Mouse (Mus musculus) neural tube, embryonic 14.5 days (tissue): ENCODE measurements around the gene Pde7b. TPM values are rescaled to one million over a fixed set of nuclear protein-coding genes. Genes with fewer than 3 reads are reported as not detected.
"Not testable (repeated sequence)": the region's sequence is repeated elsewhere in the genome, so short reads cannot be mapped to it uniquely, and the experiment has no call there.

Experiments
- ATAC-seq: fragments of 200-750 bp; cut with Nextera tagmentation; 2 replicates; pipeline ENCODE4 v1.8.0; 2017; ENCODE audit warnings: low read depth, mild to moderate bottlenecking, moderate TSS enrichment, moderate library complexity
- H3K27ac ChIP-seq: fragments of 300-500 bp; sonication (generic); 2 replicates; pipeline ENCODE4 v1.5.1; 2014; ENCODE audit warnings: low read depth, mild to moderate bottlenecking, control low read depth, low read length, moderate library complexity, mixed read lengths
- H3K27me3 ChIP-seq: fragments of 300-500 bp; sonication (generic); 2 replicates; pipeline ENCODE4 v1.6.1; 2014; ENCODE audit warnings: low read length; ENCODE audit not compliant: control insufficient read depth, insufficient read depth
- H3K36me3 ChIP-seq: fragments of 300-500 bp; sonication (generic); 2 replicates; pipeline ENCODE4 v1.6.1; 2014; ENCODE audit warnings: low read length, mixed read lengths; ENCODE audit not compliant: control insufficient read depth, insufficient read depth
- H3K4me1 ChIP-seq: fragments of 300-500 bp; sonication (generic); 2 replicates; pipeline ENCODE4 v1.6.1; 2014; ENCODE audit warnings: low read length; ENCODE audit not compliant: control insufficient read depth, insufficient read depth
- H3K4me2 ChIP-seq: fragments of 300-500 bp; sonication (generic); 2 replicates; pipeline ENCODE4 v1.6.1; 2014; ENCODE audit warnings: mild to moderate bottlenecking, low read depth, low read length, control low read depth
- H3K4me3 ChIP-seq: fragments of 300-500 bp; sonication (generic); 2 replicates; pipeline ENCODE4 v1.5.1; 2014; ENCODE audit warnings: low read depth, low read length, control low read depth, mixed read lengths
- H3K9ac ChIP-seq: fragments of 300-500 bp; sonication (generic); replicated peaks from 2 replicates; pipeline ENCODE4 v1.6.1; 2014; ENCODE audit warnings: low read depth, mild to moderate bottlenecking, control low read depth, low read length, mixed read lengths
- H3K9me3 ChIP-seq: fragments of 300-500 bp; sonication (generic); 2 replicates; pipeline ENCODE4 v1.6.1; 2016; ENCODE audit warnings: low read length; ENCODE audit not compliant: control insufficient read depth
- WGBS: fragments of 180-500 bp; shearing (Covaris S2); extraction: QIAGEN DNeasy Blood & Tissue Kit; methylation state at CpG from one replicate; pipeline ENCODE4 v1.1.7; 2014; 5-methylcytosine and 5-hydroxymethylcytosine counted together
- polyA plus RNA-seq: library from polyadenylated mRNA; unstranded; fragments of >200 nt; fragmentation: Nextera tagmentation; extraction: Ambion mirVana; gene quantifications from 2 replicates; pipeline ENCODE4 v1.2.1, GENCODE M21; 2014

The Pde7b gene
- polyA plus RNA-seq, 1 experiment from 2014 or later, result 3.2 TPM

DNA sequence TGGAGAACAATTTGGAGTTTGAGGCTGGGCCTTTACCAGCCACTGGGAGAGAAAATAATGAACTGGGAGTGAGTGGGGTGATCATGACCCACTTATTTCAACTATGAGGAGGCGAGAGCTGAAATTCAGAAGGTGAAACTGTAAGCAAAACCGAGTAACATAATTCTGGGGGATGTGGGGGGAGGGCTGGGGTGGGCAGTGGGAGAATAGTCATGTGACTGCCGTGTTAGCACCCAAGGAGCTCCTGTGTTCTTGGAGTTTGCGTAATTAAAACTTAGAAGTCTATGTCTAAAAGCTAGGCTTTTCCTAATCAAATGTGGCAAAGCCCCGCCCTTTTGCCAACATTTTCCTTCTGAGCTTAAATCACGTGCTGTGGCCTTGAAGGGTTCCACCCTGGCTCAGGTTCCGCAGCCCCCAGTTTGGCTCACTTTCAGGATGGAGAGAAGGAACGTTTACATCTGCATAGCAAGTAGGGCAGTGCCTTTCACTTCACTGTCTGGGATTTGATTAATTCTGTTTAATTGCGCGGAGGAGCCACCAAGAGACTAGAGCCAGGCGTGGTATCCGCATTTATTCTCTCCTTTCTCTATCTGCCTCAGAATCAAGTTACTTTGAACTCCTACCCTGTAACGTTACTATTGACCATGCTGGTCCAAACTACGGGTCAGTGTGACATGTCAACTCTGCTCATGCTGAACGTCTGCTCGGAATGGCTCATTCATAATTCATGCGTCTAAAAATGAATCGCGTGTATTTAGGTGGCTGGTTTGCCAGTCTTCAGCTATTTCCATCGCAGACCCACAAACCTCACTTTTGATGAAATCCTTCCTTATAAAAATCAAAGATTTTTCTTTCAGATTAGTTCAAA is 196.1 kb downstream of the Pde7b start:
- 46% methylated on average over 20 of the region's 20 CpGs for WGBS
- H3K4me2 ChIP-seq, result peak overlapping the region; percentile 17; the same call in 1 of the 2 replicates
- no peak overlapping the region for H3K9ac ChIP-seq
- no peaks in the 10 kb centered on the region for H3K36me3 ChIP-seq
- no peaks in the 10 kb centered on the region for H3K9me3 ChIP-seq
- ATAC-seq, result peak; percentile 89
- no peak overlapping the region; the same call in none of the 2 replicates for H3K27ac ChIP-seq
- H3K4me1 ChIP-seq, result peaks cover 4% of the 10 kb centered on the region; the same call in 1 of the 2 replicates
- H3K4me3 ChIP-seq, result no peak overlapping the region
- H3K27me3 ChIP-seq, result no peaks in the 10 kb centered on the region

DNA sequence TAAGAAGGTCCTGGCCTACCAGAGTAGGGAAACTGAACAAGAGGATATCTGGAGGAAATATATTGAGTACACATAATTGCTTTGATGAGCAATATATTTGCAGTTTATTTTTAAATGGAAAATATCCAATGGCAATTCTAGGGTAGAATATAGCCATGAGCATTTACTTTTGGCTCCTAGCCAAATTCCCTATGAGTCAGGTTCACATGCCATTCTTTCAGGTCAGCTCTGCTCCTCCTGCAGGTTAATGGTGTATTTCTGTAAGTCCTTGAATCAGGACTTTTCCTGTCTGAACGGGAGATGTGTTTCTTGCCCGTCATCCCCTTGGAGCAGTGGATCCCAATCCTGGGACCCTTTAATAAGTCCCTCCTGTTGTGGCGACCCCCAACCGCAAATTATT is 197.1 kb downstream of the Pde7b start:
- H3K9me3 ChIP-seq, result no peaks in the 10 kb centered on the region
- WGBS, result 88% methylated on average over 4 of the region's 4 CpGs
- H3K4me2 ChIP-seq, result no peak overlapping the region
- H3K4me3 ChIP-seq, result no peak overlapping the region
- no peak overlapping the region for H3K27ac ChIP-seq
- no peak for ATAC-seq
- H3K9ac ChIP-seq, result no peak overlapping the region
- H3K4me1 ChIP-seq, result peaks cover 4% of the 10 kb centered on the region; the same call in 1 of the 2 replicates
- no peaks in the 10 kb centered on the region for H3K27me3 ChIP-seq
- H3K36me3 ChIP-seq, result no peaks in the 10 kb centered on the region

DNA sequence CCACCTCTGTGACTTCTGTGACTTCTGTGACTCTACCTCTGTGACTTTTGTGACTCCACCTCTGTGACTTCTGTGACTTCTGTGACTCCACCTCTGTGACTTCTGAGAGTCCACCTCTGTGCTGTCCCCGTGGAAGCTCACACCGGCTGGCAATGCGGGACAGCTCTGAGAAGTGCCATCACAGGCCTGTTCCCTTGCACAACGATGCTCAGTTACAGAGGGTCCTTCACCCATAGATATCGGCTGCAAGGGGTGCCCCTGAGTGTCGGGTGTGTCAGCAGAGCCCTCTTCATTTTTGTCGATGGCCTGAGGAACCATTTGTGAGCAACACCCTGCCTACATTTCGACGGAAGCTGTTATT is 206.4 kb downstream of the Pde7b start:
- 91% methylated on average over 9 of the region's 9 CpGs for WGBS

DNA sequence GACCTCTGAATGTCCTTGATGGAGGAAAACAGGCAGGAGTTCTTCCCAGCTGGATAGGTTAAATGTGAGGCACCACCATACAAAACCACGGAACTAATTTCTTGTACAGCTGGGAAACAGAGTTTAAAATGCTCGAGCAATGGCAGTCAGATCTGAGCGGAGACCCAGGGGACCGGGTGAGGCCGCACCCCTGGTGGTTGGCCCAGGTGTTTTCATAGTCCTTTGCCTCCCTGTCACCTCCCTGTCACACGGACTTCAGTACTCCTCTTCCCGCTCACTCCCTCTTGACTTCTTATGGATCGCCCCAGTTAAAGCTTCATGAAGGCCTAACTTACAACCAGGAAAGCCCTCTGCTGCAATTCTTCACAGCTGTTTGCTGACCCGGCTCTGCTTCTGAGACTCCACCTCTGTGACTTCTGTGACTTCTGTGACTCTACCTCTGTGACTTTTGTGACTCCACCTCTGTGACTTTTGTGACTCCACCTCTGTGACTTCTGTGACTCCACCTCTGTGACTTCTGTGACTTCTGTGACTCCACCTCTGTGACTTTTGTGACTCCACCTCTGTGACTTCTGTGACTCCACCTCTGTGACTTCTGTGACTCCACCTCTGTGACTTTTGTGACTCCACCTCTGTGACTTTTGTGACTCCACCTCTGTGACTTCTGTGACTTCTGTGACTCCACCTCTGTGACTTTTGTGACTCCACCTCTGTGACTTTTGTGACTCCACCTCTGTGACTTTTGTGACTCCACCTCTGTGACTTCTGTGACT is 206.9 kb downstream of the Pde7b start:
- not testable (repeated sequence) for H3K27me3 ChIP-seq, H3K36me3 ChIP-seq, ATAC-seq, H3K9ac ChIP-seq, H3K4me3 ChIP-seq, H3K27ac ChIP-seq, H3K4me1 ChIP-seq, H3K4me2 ChIP-seq, H3K9me3 ChIP-seq
- 73% methylated on average over 9 of the region's 9 CpGs for WGBS

More for the DNA sequence above, 206.4 kb downstream of the Pde7b start:
- H3K4me1 ChIP-seq, result no peaks in the 10 kb centered on the region
- no peak overlapping the region for H3K27ac ChIP-seq
- no peak overlapping the region for H3K4me3 ChIP-seq
- H3K9me3 ChIP-seq, result no peaks in the 10 kb centered on the region
- no peak overlapping the region for H3K4me2 ChIP-seq
- no peak for ATAC-seq
- H3K9ac ChIP-seq, result no peak overlapping the region
- no peaks in the 10 kb centered on the region for H3K27me3 ChIP-seq
- no peaks in the 10 kb centered on the region for H3K36me3 ChIP-seq

DNA sequence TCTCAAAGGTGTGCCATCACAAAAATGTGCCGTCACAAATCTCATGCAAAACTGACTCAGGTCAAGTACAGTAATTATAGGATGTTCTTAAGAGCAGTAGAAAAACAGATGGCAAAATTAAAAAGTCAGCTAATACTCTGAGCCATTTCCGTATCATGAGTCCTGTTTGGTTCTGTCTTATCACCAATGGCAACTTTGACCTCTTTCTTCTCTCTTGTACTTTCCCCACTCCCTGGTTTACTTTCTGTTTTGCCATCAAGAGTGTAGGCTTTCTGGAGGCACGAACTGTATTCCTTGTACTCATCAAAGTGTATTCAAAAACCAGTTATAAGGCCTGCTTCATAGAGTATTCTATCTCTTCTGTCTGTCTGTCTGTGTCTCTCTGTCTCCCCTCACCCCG is 211.0 kb downstream of the Pde7b start:
- no peaks in the 10 kb centered on the region for H3K27me3 ChIP-seq
- no peak overlapping the region for H3K4me3 ChIP-seq
- no peaks in the 10 kb centered on the region for H3K4me1 ChIP-seq
- WGBS, result 92% methylated on average over 4 of the region's 4 CpGs
- ATAC-seq, result no peak
- H3K36me3 ChIP-seq, result no peaks in the 10 kb centered on the region
- no peaks in the 10 kb centered on the region for H3K9me3 ChIP-seq
- H3K4me2 ChIP-seq, result no peak overlapping the region
- H3K27ac ChIP-seq, result no peak overlapping the region
- no peak overlapping the region for H3K9ac ChIP-seq

DNA sequence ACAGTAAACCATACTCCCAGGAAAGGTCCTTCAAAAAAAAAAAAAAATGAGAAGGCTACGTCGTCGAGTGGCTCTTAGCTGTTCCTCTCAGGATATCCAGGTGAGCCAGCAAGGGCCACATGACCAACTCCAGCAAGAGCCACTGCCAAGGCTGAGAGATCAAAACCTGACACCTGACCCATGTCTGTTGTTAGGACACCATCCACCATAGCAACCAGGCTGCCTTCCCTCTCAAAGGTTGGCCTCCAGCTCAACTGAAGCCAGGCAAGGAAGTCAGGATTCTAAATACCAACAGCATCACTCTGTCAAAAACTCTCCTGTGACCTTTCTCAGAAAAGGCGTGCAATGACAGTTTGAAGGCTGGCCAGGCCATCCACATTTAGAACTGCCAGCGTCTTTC is 211.4 kb downstream of the Pde7b start:
- ATAC-seq, result no peak
- H3K9me3 ChIP-seq, result no peaks in the 10 kb centered on the region
- no peaks in the 10 kb centered on the region for H3K4me1 ChIP-seq
- no peaks in the 10 kb centered on the region for H3K36me3 ChIP-seq
- no peak overlapping the region for H3K4me2 ChIP-seq
- H3K27ac ChIP-seq, result no peak overlapping the region
- no peaks in the 10 kb centered on the region for H3K27me3 ChIP-seq
- 96% methylated on average over 5 of the region's 5 CpGs for WGBS
- H3K9ac ChIP-seq, result no peak overlapping the region
- no peak overlapping the region for H3K4me3 ChIP-seq

DNA sequence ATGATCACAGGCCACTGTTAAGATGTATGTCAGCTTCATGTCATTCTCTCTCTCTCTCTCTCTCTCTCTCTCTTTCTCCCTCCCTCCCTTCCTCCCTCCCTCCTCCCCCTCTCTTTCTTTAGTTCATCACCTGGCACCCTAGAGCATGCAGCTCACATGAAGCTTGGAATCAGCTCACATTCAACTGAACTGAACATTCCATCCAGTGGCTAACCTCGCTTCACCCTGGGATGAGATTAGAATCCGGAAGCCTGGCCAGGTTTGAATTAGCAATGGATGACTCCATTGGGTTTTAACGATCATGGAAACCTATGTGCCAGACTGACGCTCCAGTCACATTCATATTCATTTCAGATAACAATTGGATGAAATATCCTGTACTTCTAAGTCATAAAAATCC is 215.1 kb downstream of the Pde7b start:
- no peak for ATAC-seq
- no peak overlapping the region for H3K4me2 ChIP-seq
- H3K27me3 ChIP-seq, result no peaks in the 10 kb centered on the region
- no peak overlapping the region for H3K9ac ChIP-seq
- H3K27ac ChIP-seq, result no peak overlapping the region
- no peak overlapping the region for H3K4me3 ChIP-seq
- no peaks in the 10 kb centered on the region for H3K36me3 ChIP-seq
- no peaks in the 10 kb centered on the region for H3K9me3 ChIP-seq
- WGBS, result 89% methylated on average over 4 of the region's 4 CpGs
- H3K4me1 ChIP-seq, result no peaks in the 10 kb centered on the region

DNA sequence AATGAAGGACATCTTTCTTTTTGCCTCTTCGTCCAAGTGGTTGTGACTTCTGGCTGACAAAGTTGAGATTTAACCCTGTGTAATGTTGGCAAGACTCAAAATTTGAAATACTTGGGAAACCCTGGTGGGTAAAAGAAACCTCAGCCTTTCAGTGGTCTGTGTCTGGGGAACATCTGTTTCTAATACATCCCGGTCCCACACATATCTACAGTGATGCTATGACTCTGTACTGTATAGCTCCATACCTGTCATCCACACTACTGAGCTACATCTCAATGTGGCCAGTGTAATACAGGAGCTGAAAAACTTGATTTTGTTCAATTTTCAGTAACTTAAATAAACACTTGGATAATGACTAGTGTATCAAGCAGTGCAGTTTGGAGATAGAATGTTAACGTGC is 216.4 kb downstream of the Pde7b start:
- no peak overlapping the region for H3K4me3 ChIP-seq
- no peak overlapping the region for H3K4me2 ChIP-seq
- no peaks in the 10 kb centered on the region for H3K9me3 ChIP-seq
- no peaks in the 10 kb centered on the region for H3K4me1 ChIP-seq
- H3K27ac ChIP-seq, result no peak overlapping the region
- no peak overlapping the region for H3K9ac ChIP-seq
- no peaks in the 10 kb centered on the region for H3K36me3 ChIP-seq
- ATAC-seq, result no peak
- 78% methylated on average over 3 of the region's 3 CpGs for WGBS
- no peaks in the 10 kb centered on the region for H3K27me3 ChIP-seq

DNA sequence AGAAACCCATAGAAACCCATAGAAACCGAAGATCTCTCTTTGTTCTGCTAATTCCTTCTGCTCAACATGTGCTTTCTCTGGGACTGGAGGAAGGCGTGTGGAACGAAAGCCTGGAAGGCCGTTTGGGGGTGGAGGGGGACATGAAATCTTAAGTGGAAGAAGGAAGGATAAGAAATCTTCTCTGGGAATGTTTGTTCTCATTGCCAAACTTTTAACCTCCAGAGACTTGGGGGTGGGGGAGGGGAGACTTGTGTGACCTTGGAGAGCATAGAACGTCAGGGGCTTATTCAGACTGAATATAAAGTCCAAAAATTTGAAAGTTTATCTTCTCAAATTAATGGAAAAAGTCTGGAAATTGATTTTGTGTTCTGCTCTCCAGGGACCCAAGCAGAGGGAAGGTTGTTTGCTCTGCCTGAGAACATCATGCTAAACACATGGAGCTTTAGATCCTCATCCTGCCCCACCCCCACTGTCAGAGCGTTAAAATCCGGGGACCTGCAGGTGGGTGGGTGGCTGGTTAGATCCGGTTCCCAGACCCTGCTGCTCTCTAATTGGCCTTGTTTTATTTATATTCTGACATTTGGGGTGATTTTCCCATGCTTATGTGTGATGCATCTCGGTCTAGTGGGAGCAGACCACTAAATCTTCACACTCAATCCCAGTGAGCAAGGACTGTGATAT is 217.0 kb downstream of the Pde7b start:
- 66% methylated on average over 9 of the region's 9 CpGs for WGBS
- no peak for ATAC-seq

More for the DNA sequence above, 217.0 kb downstream of the Pde7b start:
- H3K4me2 ChIP-seq, result no peak overlapping the region
- no peak overlapping the region for H3K27ac ChIP-seq
- no peak overlapping the region for H3K9ac ChIP-seq
- no peaks in the 10 kb centered on the region for H3K4me1 ChIP-seq
- no peaks in the 10 kb centered on the region for H3K36me3 ChIP-seq
- no peaks in the 10 kb centered on the region for H3K9me3 ChIP-seq
- no peaks in the 10 kb centered on the region for H3K27me3 ChIP-seq
- H3K4me3 ChIP-seq, result no peak overlapping the region
